Mouse (Mus musculus) T-helper 2 cell (primary cell): ENCODE measurements around the gene Adgre5.

Source experiments
- in situ Hi-C: fragments of 300-600 bp; cut with MboI, MseI; formaldehyde crosslinking; loops from one replicate; pipeline ENCODE4 v1.15.1; 2025; ENCODE audit warnings: high pct_unique_total_duplicates

Gene Adgre5

GRCm38 (mm10) chr8:83723447-83724083, 17.6 kb downstream of the Adgre5 start:
- in situ Hi-C loops: loop anchor here (5.0 kb wide), 1 partner anchor 84 kb away; no protein-coding TSS in a partner anchor

DNA sequence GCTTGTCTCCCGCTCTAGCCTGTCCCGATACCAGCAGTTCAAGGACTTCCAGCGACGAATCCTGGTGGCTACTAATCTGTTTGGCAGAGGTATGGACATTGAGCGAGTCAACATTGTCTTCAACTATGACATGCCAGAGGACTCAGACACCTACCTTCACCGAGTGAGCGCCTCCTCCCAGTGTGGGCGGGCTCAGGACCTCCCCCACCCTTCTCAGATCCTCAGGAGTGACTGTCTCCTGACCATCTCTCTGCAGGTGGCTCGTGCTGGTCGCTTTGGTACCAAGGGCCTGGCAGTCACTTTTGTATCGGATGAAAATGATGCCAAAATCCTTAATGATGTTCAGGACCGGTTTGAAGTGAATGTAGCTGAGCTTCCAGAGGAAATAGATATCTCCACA, 18.5 kb downstream of the Adgre5 start:
- in situ Hi-C loops: loop anchor here (5.0 kb wide), 1 partner anchor 85 kb away; no protein-coding TSS in a partner anchor

DNA sequence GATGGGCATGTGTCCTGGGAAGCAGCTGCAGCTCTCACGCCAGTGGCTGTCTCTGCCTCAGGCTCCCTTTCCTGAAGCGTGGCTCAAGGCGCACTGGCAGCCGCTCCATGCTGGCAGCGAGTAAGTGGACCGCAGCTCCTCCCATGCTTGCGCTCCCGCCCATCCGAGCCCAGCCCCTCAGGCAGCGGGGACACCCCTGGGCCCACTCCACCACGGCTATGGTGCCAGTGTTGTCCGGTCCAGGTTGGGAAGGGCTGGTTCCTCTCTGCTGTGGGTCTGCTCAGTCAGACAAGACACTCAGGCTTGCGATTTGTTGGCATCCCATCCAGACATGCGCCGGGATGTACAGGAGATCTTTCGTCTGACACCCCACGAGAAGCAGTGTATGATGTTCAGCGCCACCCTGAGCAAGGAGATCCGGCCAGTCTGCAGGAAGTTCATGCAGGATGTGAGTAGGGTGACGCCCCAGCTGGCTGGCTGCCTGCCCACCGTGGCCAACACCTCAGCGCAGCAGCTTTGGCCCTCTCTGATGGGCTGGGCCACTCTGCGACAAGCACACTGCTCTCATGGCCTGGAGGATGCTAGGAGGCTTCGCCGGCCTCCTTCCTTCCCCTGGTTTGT, 19.6 kb downstream of the Adgre5 start:
- in situ Hi-C loops: loop anchor here (5.0 kb wide), 1 partner anchor 86 kb away; no protein-coding TSS in a partner anchor

DNA sequence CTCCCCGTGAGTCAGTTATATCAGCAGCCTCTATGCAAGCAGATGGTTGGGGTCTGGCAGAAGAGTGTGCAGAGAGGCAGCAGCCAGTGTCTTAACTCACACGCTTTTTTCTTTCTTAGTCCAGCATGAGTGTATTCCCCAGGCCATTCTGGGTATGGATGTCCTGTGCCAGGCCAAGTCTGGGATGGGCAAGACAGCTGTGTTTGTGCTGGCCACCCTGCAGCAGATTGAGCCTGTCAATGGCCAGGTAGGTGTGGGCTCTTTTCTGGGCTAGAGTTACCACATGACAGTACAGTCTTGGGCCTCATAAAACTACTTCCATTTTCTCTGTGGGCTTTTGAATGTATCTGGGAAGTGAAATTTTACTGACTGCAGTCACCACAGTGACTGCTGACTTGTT, 21.4 kb downstream of the Adgre5 start:
- in situ Hi-C loops: loop anchor here (5.0 kb wide), 1 partner anchor 88 kb away; no protein-coding TSS in a partner anchor

GRCm38 (mm10) chr8:83719048-83719447, 22.1 kb downstream of the Adgre5 start:
- in situ Hi-C loops: no loop called here

GRCm38 (mm10) chr8:83716563-83716962, 24.6 kb downstream of the Adgre5 start:
- in situ Hi-C loops: no loop called here

DNA sequence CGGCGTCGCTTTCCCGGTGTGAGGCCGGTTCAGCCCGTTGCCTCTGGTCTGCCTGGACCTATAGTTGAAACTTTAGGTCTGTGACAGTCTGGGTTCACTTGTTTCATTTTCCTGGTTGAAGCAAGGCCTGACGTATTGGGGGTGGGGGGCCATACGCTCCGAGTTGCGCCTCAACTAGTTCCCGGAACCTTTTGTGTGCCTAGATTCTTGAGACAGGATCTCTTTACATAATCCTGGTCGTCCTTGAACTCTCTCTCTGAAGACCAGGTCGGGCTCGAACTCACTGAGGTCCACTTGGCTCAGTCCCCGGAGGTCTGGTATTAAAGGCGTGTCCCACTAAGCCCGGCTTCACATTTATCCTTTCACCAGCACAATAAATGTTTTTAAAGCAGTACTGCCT, 25.4 kb downstream of the Adgre5 start:
- in situ Hi-C loops: no loop called here

DNA sequence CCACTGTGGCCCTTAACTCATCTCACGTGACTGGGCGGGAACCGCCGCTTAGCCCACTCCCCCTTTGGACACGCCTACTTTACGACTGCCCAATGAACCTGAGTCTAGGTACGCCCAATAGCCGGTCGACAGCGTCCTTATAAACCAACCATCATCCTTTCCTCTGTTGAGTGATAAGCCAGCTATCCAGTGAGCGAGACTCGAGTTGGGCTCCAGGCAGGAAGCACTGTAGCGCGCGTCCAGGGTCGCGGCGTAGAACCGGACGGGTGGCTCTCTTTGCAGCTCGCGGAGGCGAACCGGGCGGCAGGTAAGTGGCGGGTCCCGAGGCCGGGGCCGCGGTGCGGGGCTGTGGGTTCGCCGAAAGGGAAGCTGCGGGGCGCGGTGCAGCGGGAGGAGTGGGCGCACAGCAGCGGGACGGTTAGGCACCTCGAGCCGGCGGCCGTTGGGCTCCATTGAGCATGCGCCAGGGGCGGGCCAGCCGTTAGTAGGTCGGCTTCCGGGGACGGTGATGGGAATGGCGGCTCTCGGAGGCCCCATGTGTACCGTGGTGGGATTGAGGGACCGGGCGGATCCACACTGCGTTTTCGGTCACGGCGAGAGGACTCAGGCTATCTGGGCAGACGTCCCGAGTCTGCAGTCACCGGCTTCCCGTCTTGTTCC, 26.0 kb downstream of the Adgre5 start, which contains the start of gene Ddx39:
Ddx39 (plus strand) TSS at position 147 of the 660 bp plus-strand sequence.
- in situ Hi-C loops: no loop called here

DNA sequence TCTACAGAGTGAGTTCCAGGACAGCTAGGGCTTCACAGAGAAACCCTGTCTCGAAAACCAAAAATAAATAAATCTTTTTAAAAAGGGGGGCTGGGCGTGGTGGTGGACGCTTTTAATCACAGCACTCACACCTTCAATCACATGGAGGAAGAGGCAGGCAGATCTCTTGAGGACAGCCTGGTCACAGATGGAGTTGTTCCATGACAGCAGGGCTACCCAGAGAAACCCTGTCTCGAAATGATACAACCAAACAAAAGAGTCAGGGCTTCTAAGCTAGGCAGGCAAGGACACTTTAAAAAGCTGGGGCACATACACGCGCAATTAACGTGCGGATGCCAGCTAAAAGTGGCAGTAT, 26.5 kb downstream of the Adgre5 start:
- in situ Hi-C loops: no loop called here

GRCm38 (mm10) chr8:83707554-83707953, 33.6 kb downstream of the Adgre5 start:
- in situ Hi-C loops: no loop called here

GRCm38 (mm10) chr8:83706411-83706810, 34.7 kb downstream of the Adgre5 start:
- in situ Hi-C loops: no loop called here

DNA sequence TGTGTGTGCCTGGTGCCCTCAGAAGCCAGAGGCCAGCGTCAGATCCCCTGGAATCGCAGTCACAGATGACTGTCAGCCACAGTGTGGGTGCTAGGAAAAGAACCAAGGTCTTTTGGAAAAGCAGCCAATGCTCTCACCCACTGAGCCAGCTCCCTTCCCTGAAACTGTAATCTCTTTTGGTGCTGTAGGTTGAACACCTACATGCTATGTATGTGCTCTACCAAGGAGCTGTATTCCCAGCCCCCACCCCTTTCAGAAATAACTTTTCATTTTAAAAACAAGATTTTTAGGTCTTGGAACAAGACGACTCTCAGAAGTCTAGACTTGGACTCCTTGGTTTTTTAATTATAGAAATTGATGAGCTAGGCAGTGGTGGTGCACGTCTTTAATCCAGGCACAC, 37.7 kb downstream of the Adgre5 start:
- in situ Hi-C loops: no loop called here

GRCm38 (mm10) chr8:83700423-83701085, 40.6 kb downstream of the Adgre5 start:
- in situ Hi-C loops: no loop called here

- in situ Hi-C loops: no loop called here
Measured at GRCm38 (mm10) chr8:83699566-83699965, 41.6 kb downstream of the Adgre5 start.

GRCm38 (mm10) chr8:83698661-83699453, 42.3 kb downstream of the Adgre5 start, which contains the start of gene Pkn1:
Pkn1 (minus strand) TSS chr8:83699179.
- in situ Hi-C loops: no loop called here

DNA sequence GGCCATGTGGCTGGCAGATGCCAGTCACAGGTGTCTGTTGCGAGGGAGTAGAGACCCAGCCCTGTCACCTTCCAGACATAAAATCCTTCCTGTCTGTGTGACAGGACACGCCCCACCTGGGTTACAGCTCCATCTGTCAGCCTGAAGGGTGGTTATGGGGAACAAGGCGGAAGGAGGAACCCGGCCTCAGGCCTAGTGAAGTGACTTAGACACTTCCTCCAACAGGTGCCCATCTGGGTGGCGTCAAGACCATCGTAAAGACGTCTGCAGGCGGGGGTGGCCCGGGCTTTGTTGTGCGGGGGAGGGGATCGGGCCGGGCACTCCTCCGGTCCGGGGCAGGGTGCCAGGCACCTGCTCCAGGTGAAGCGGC, 42.9 kb downstream of the Adgre5 start:
- in situ Hi-C loops: no loop called here

- in situ Hi-C loops: no loop called here
Measured at GRCm38 (mm10) chr8:83697374-83698220, 43.5 kb downstream of the Adgre5 start.

- in situ Hi-C loops: no loop called here
Measured at GRCm38 (mm10) chr8:83695351-83696106, 45.6 kb downstream of the Adgre5 start.

GRCm38 (mm10) chr8:83694369-83695160, 46.6 kb downstream of the Adgre5 start:
- in situ Hi-C loops: no loop called here
